Mouse (Mus musculus): ENCODE measurements around the gene Rpl14. TPM values are rescaled to one million over a fixed set of nuclear protein-coding genes. Genes with fewer than 3 reads are reported as not detected.
"Not testable (repeated sequence)": the region's sequence is repeated elsewhere in the genome, so short reads cannot be mapped to it uniquely, and the experiment has no call there.

The Rpl14 gene
- total and polyA plus RNA-seq, 2 experiments from 2014 or later = 146 to 355 TPM

DNA sequence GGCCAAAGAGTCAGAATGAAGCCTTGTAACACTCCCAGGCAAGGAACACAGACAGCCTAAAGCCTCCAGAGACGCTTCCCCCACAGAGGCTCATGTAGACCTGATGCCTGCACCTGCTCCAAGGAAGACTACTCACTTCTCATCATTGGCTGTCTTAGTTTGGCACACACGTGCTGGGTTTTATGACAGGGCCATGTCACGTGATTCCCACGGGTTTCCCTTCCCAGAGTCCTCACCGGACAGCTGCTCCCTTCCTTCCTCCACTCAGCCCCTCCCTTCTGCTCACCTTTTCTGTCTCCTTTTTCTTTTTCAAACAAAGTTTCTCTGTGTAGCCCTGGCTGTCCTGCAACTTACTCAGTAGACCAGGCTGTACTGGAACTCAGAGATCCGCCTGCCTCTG is 39.2 kb upstream of the Rpl14 start:
- no peaks in the 10 kb centered on the region for H3K9me3 ChIP-seq (replicated peaks; ENCODE audit: control insufficient read depth, low read length)

DNA sequence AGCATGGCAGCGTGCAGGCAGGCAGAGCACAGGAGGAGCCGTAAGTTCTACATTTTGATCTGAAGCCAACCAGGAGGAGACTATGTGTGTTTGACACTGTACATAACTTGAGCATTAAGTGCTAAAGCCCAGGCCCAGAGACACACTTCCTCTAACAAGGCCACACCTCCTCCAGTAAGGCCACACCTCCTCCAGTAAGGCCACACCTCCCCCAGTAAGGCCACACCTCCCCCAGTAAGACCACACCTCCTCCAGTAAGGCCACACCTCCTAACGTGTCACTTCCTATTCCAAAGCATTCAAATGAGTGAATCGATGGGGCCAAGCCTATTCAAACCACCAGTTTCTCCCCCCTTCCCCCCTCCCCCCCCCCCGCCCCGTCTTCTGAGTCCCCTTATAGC is 38.6 kb upstream of the Rpl14 start:
- Histone ChIP-seq H3K27me3 (ENCODE audit: control insufficient read depth, insufficient read depth, low read length) (no peaks in the 10 kb centered on the region), H3K4me3 (ENCODE audit: low read depth, low read length) (no peak overlapping the region), H3K36me3 (replicated peaks; ENCODE audit: control insufficient read depth, insufficient read depth, low read length) (no peaks in the 10 kb centered on the region), H3K9me3 (replicated peaks; ENCODE audit: control insufficient read depth, low read length) (no peaks in the 10 kb centered on the region), H3K27ac (ENCODE audit: low read depth) (no peak overlapping the region), H3K9ac (replicated peaks; ENCODE audit: low read depth, low read length) (no peak overlapping the region), H3K4me2 (ENCODE audit: low read depth, low read length) (no peak overlapping the region), H3K4me1 (ENCODE audit: control insufficient read depth, insufficient read depth) (no peaks in the 10 kb centered on the region)
- TF ChIP-seq EP300 (IDR thresholded peaks at IDR 0.05; ENCODE audit: low read depth) (no peak), CTCF (IDR thresholded peaks at IDR 0.05; ENCODE audit: low read depth) (no peak)
- WGBS = 76% methylated on average over 6 of the region's 6 CpGs
- DNase-seq (ENCODE audit: low spot score) (no peak), ATAC-seq (ENCODE audit: insufficient read depth, low read depth) (no peak)

More for the DNA sequence above, 39.2 kb upstream of the Rpl14 start:
- TF ChIP-seq CTCF (IDR thresholded peaks at IDR 0.05; ENCODE audit: low read depth) = no peak
- no peaks in the 10 kb centered on the region for H3K27me3 ChIP-seq (ENCODE audit: control insufficient read depth, insufficient read depth, low read length)
- ATAC-seq (ENCODE audit: insufficient read depth, low read depth) (no peak), DNase-seq (ENCODE audit: low spot score) (no peak)
- no peak overlapping the region for H3K4me3 ChIP-seq (ENCODE audit: low read depth, low read length)
- H3K36me3 ChIP-seq (replicated peaks; ENCODE audit: control insufficient read depth, insufficient read depth, low read length) = no peaks in the 10 kb centered on the region
- no peak overlapping the region for H3K4me2 ChIP-seq (ENCODE audit: low read depth, low read length)
- H3K9ac ChIP-seq (replicated peaks; ENCODE audit: low read depth, low read length) = no peak overlapping the region
- WGBS = 76% methylated on average over 6 of the region's 6 CpGs
- no peak overlapping the region for H3K27ac ChIP-seq (ENCODE audit: low read depth)
- no peaks in the 10 kb centered on the region for H3K4me1 ChIP-seq (ENCODE audit: control insufficient read depth, insufficient read depth)

DNA sequence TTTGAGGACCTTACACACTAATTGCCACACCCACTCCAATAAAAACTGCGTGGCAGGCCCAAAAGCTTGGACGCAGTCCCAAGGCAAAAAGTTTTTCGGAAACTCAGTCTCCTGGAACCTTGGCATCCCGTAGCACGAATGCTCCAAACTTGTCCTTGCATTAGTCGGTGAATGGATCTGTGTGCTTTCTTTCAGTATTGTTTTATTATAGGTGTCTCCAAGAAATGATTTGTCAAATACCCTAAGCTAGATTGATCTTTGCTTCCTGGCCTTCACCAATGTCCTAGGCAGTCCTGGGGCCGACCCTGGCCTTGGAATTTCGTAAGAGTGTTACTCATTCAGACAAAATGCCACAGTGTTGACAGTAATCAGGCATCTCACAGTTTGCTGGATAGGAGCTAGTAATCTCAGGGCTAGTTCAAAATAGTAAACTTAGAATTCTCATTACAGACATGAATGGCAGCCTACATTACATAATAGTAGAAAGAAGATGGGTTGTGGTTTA is 37.7 kb upstream of the Rpl14 start:
- not testable (repeated sequence) for H3K27me3 ChIP-seq (ENCODE audit: control insufficient read depth, insufficient read depth, low read length); H3K4me2 ChIP-seq (ENCODE audit: low read depth, low read length); H3K4me1 ChIP-seq (ENCODE audit: control insufficient read depth, insufficient read depth); DNase-seq (ENCODE audit: low spot score); H3K36me3 ChIP-seq (replicated peaks; ENCODE audit: control insufficient read depth, insufficient read depth, low read length); H3K4me3 ChIP-seq (ENCODE audit: low read depth, low read length); H3K9ac ChIP-seq (replicated peaks; ENCODE audit: low read depth, low read length); H3K27ac ChIP-seq (ENCODE audit: low read depth); H3K9me3 ChIP-seq (replicated peaks; ENCODE audit: control insufficient read depth, low read length); ATAC-seq (ENCODE audit: insufficient read depth, low read depth)
- 89% methylated on average over 8 of the region's 8 CpGs for WGBS

DNA sequence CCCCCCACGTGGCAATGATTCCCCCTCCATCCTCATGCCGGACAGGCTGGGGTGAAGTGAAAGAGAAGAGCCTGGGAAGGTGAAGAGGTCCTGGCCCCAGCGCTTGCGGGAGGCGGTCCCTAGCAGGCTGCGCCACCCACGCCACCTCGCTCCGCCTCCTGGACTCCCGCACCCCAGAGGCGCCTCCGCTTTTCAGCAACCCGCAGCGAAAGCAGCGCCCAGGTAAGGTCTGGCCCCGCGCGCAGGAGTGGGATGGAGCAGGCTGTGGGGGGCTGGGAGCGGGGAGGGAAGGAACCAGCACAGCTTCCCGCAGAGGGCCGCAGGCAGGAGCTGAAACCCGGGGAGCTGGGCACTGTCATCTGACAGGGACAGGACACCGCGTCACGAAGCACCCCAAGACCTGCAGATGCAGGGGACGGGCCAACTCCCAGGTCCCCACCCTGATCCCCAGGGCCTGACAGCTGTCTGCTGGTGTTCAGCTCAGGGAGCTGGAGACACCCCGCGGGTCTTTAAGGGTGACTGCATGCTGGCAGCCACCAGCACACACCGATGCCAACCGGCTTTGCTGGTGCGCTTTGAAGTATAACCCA is 31.5 kb upstream of the Rpl14 start, which contains the start of gene Entpd3:
Gene Entpd3 (plus strand): TSS at position 157 of the 590 bp plus-strand sequence.
- peaks cover 21% of the 10 kb centered on the region for H3K27me3 ChIP-seq (ENCODE audit: control insufficient read depth, insufficient read depth, low read length)
- no peaks in the 10 kb centered on the region for H3K36me3 ChIP-seq (replicated peaks; ENCODE audit: control insufficient read depth, insufficient read depth, low read length)
- 1% methylated on average over 30 of the region's 31 CpGs for WGBS
- TF ChIP-seq CTCF (IDR thresholded peaks at IDR 0.05; ENCODE audit: low read depth) (no peak), EP300 (IDR thresholded peaks at IDR 0.05; ENCODE audit: low read depth) (no peak)
- ATAC-seq (ENCODE audit: insufficient read depth, low read depth) (no peak), DNase-seq (ENCODE audit: low spot score) (no peak)
- peaks cover 3% of the 10 kb centered on the region; the same call in 1 of the 2 replicates for H3K4me1 ChIP-seq (ENCODE audit: control insufficient read depth, insufficient read depth)
- no peak within 1 kb of the TSS for H3K9ac ChIP-seq (replicated peaks; ENCODE audit: low read depth, low read length)
- peak within 1 kb of the TSS; percentile 43 for H3K4me3 ChIP-seq (ENCODE audit: low read depth, low read length)
- peak within 1 kb of the TSS; percentile 73 for H3K4me2 ChIP-seq (ENCODE audit: low read depth, low read length)
- no peaks in the 10 kb centered on the region for H3K9me3 ChIP-seq (replicated peaks; ENCODE audit: control insufficient read depth, low read length)
- H3K27ac ChIP-seq (ENCODE audit: low read depth) = no peak within 1 kb of the TSS

DNA sequence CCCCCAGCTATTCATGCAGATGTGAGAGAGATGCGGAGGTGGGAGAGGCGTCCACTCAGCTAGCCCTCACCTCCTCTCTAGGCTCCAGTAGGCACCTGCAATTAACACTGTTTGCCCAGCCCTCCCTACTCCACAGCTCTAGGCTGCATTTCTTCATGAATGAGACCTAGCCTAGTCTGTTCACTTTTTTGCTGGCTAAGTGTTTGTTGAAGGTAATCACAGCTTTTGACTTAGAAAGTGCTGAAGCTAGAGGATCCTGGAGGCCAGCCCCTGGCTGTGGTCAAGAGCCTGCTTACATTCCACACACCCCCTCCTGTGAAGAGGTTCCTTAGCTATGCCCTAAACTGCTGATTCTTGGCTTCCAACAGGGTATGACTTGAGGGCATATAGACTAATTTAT is 29.8 kb upstream of the Rpl14 start:
- H3K9me3 ChIP-seq (replicated peaks; ENCODE audit: control insufficient read depth, low read length) = no peaks in the 10 kb centered on the region
- no peak for ATAC-seq (ENCODE audit: insufficient read depth, low read depth)
- H3K4me1 ChIP-seq (ENCODE audit: control insufficient read depth, insufficient read depth) = peaks cover 3% of the 10 kb centered on the region; the same call in 1 of the 2 replicates
- peaks cover 21% of the 10 kb centered on the region for H3K27me3 ChIP-seq (ENCODE audit: control insufficient read depth, insufficient read depth, low read length)
- H3K4me3 ChIP-seq (ENCODE audit: low read depth, low read length) = no peak overlapping the region
- TF ChIP-seq EP300 (IDR thresholded peaks at IDR 0.05; ENCODE audit: low read depth) (no peak), CTCF (IDR thresholded peaks at IDR 0.05; ENCODE audit: low read depth) (no peak)
- H3K36me3 ChIP-seq (replicated peaks; ENCODE audit: control insufficient read depth, insufficient read depth, low read length) = no peaks in the 10 kb centered on the region
- H3K27ac ChIP-seq (ENCODE audit: low read depth) = no peak overlapping the region
- DNase-seq (ENCODE audit: low spot score) = no peak
- H3K9ac ChIP-seq (replicated peaks; ENCODE audit: low read depth, low read length) = no peak overlapping the region
- 21% methylated on average over 2 of the region's 2 CpGs for WGBS
- H3K4me2 ChIP-seq (ENCODE audit: low read depth, low read length) = no peak overlapping the region

DNA sequence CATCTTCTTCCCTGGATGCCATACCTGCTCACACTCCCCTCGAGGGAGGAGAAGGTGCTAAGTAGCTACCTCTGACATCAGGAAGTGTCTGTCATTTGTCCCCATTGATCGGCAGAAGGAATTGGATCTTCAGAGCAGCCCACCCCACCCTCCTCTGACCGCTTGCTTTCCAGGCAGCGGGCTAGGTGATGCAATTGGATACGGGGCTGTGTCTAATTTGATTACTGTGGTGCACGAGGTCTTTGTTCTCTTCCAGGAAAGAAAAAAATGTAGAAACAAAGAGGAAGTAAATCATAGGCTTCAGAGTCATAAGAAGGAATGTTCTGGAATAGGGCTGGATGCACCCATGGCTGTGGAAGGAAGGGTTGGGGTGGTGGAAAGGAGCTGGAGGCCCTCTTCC is 29.0 kb upstream of the Rpl14 start:
- Histone ChIP-seq H3K9me3 (replicated peaks; ENCODE audit: control insufficient read depth, low read length) (no peaks in the 10 kb centered on the region), H3K27ac (ENCODE audit: low read depth) (no peak overlapping the region), H3K4me1 (ENCODE audit: control insufficient read depth, insufficient read depth) (peaks cover 3% of the 10 kb centered on the region; the same call in 1 of the 2 replicates), H3K36me3 (replicated peaks; ENCODE audit: control insufficient read depth, insufficient read depth, low read length) (no peaks in the 10 kb centered on the region), H3K27me3 (ENCODE audit: control insufficient read depth, insufficient read depth, low read length) (peaks cover 21% of the 10 kb centered on the region), H3K4me2 (ENCODE audit: low read depth, low read length) (no peak overlapping the region), H3K4me3 (ENCODE audit: low read depth, low read length) (no peak overlapping the region), H3K9ac (replicated peaks; ENCODE audit: low read depth, low read length) (no peak overlapping the region)
- ATAC-seq (ENCODE audit: insufficient read depth, low read depth) (no peak), DNase-seq (ENCODE audit: low spot score) (no peak)
- TF ChIP-seq CTCF (IDR thresholded peaks at IDR 0.05; ENCODE audit: low read depth) = no peak
- 39% methylated on average over 6 of the region's 6 CpGs for WGBS
